Mouse (Mus musculus): ENCODE measurements around the gene Ufd1.
"Not testable (repeated sequence)": the region's sequence is repeated elsewhere in the genome, so short reads cannot be mapped to it uniquely, and the experiment has no call there.

The Ufd1 gene

GRCm38 (mm10) chr16:18811032-18811431 is 547 bp upstream of the Ufd1 start:
- no peak for DNase-seq (ENCODE audit: low spot score)

- DNase-seq (ENCODE audit: low spot score) = no peak
These were observed 869 bp downstream of the Ufd1 start for GRCm38 (mm10) chr16:18812385-18812910.

- DNase-seq (ENCODE audit: low spot score) = no peak
These were observed 10.8 kb downstream of the Ufd1 start for GRCm38 (mm10) chr16:18822356-18822755.

GRCm38 (mm10) chr16:18822925-18823324 is 11.3 kb downstream of the Ufd1 start:
- DNase-seq (ENCODE audit: low spot score) = no peak

- DNase-seq (ENCODE audit: low spot score) = no peak
These were observed 17.1 kb downstream of the Ufd1 start for GRCm38 (mm10) chr16:18828630-18829029.

- DNase-seq (ENCODE audit: low spot score) = no peak
These were observed 17.5 kb downstream of the Ufd1 start for GRCm38 (mm10) chr16:18829102-18829501.

GRCm38 (mm10) chr16:18833486-18833885 is 21.9 kb downstream of the Ufd1 start:
- DNase-seq (ENCODE audit: low spot score) = no peak

GRCm38 (mm10) chr16:18836073-18836467 is 24.5 kb downstream of the Ufd1 start:
- DNase-seq (ENCODE audit: low spot score) = no peak

GRCm38 (mm10) chr16:18836468-18837208 is 25.1 kb downstream of the Ufd1 start, which contains the start of the genes 2510002D24Rik and Gm28539:
Gene 2510002D24Rik, plus strand, starts transcription at chr16:18836578.
Gene Gm28539, plus strand, starts transcription at chr16:18836584.
- DNase-seq (ENCODE audit: low spot score) = peak; percentile 77

GRCm38 (mm10) chr16:18838346-18838745 is 26.8 kb downstream of the Ufd1 start:
- no peak for DNase-seq (ENCODE audit: low spot score)

GRCm38 (mm10) chr16:18846301-18846820 is 34.8 kb downstream of the Ufd1 start:
- DNase-seq (ENCODE audit: low spot score) = no peak

GRCm38 (mm10) chr16:18849521-18850190 is 38.1 kb downstream of the Ufd1 start:
- DNase-seq (ENCODE audit: low spot score) = not testable (repeated sequence)

- DNase-seq (ENCODE audit: low spot score) = no peak
These were observed 47.0 kb downstream of the Ufd1 start for GRCm38 (mm10) chr16:18858551-18858950.

- DNase-seq (ENCODE audit: low spot score) = no peak
These were observed 48.6 kb downstream of the Ufd1 start for GRCm38 (mm10) chr16:18860186-18860585.

GRCm38 (mm10) chr16:18870495-18870894 is 58.9 kb downstream of the Ufd1 start:
- DNase-seq (ENCODE audit: low spot score) = not testable (repeated sequence)

- DNase-seq (ENCODE audit: low spot score) = no peak
These were observed 64.5 kb downstream of the Ufd1 start for GRCm38 (mm10) chr16:18876091-18876441.

GRCm38 (mm10) chr16:18876442-18877308 is 65.1 kb downstream of the Ufd1 start, which contains the start of the genes Mrpl40 and Hira:
Gene Mrpl40, minus strand, starts transcription at chr16:18876862.
Gene Hira, plus strand, starts transcription at chr16:18877037.
- peak; percentile 97 for DNase-seq (ENCODE audit: low spot score)

- no peak for DNase-seq (ENCODE audit: low spot score)
These were observed 66.0 kb downstream of the Ufd1 start for GRCm38 (mm10) chr16:18877386-18878090.

GRCm38 (mm10) chr16:18878091-18878720 is 66.6 kb downstream of the Ufd1 start:
- peak; percentile 44 for DNase-seq (ENCODE audit: low spot score)

- DNase-seq (ENCODE audit: low spot score) = no peak
These were observed 72.5 kb downstream of the Ufd1 start for GRCm38 (mm10) chr16:18884044-18884443.

Measured in spleen, adult 12 weeks (tissue).